21 mouse cellular contexts compared by ENCODE assay signal in the genomic region with DNA sequence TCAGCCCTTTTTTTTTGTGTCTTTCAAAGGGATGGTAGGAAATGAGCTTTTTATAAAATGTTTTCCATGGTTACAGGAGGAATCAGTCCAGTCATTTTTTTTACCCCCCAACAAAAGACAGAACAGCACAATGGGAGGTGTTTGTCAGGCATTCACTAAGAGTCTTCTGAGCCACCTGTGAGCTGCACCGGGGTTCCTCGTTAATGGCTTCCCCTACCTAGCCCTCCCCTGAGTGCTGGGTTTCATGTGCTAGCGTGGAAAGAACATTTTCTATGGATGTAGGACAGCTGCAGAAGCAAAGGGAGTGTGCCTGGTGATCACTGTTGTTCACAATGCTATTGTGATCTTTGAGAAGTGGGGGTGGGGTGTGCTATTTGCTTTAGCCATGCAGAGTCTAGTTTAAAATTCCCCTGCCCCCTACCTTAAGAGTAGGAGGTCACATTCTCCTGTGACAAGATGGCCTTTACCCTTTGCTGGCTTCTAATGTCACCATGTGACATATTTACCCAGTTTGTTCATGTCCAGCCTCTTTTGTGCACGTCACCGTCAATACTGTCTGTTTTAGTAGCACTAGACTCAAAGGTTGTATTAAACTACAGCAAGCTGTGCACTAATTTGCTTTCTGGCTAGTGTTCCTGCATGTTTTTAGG. TPM values are rescaled to one million over a fixed set of nuclear protein-coding genes. Genes with fewer than 3 reads are reported as not detected.
DNase-seq lines count a peak whose midpoint lies in the region; ATAC-seq and TF ChIP-seq lines count a peak whose summit lies in the region.
"Had no signal": no experiment of that assay in that cellular context is flagged by ENCODE, and none has a peak within 500 bp of the region (broad histone marks: within the 10 kb centered on the region; RNA-seq: fewer than 3 reads in every experiment).

No protein-coding gene starts in this region.

- no peaks in the 10 kb centered on the region for H3K36me3 ChIP-seq in forebrain, embryonic 13.5 days (ENCODE audit: poor library complexity, severe bottlenecking)
- H3K36me3 ChIP-seq in forebrain, embryonic 10.5 days (replicated peaks): peaks cover 5% of the 10 kb centered on the region; the same call in 1 of the 2 replicates
- H3K36me3 ChIP-seq in embryonic facial prominence, embryonic 10.5 days (replicated peaks): peaks cover 9% of the 10 kb centered on the region; the same call in 1 of the 2 replicates
- H3K36me3 ChIP-seq in liver, postnatal 0 days (replicated peaks; ENCODE audit: insufficient read depth, low read length): no peaks in the 10 kb centered on the region
- H3K36me3 ChIP-seq in stomach, postnatal 0 days (ENCODE audit: control insufficient read depth, insufficient read depth, low read length): no peaks in the 10 kb centered on the region
- H3K36me3 ChIP-seq: forebrain, embryonic 15.5 days had no signal

- peak; percentile 61; the same call in 1 of the 2 replicates for ATAC-seq in forebrain, embryonic 13.5 days
- ATAC-seq in liver, postnatal 0 days: peak; percentile 90
- no peak for ATAC-seq in stomach, postnatal 0 days (ENCODE audit: low FRiP score, low TSS enrichment)

- H3K4me1 ChIP-seq in forebrain, embryonic 13.5 days: peaks cover 63% of the 10 kb centered on the region
- H3K4me1 ChIP-seq in forebrain, embryonic 10.5 days: peaks cover 39% of the 10 kb centered on the region
- peaks cover 49% of the 10 kb centered on the region for H3K4me1 ChIP-seq in embryonic facial prominence, embryonic 10.5 days
- H3K4me1 ChIP-seq in liver, postnatal 0 days (ENCODE audit: insufficient read depth): peaks cover 30% of the 10 kb centered on the region
- H3K4me1 ChIP-seq in stomach, postnatal 0 days (replicated peaks; ENCODE audit: control insufficient read depth, insufficient read depth): no peaks in the 10 kb centered on the region; the same call in 1 of the 2 replicates

- no peak overlapping the region for H3K9ac ChIP-seq in forebrain, embryonic 13.5 days
- H3K9ac ChIP-seq in liver, postnatal 0 days (replicated peaks): no peak overlapping the region
- H3K9ac ChIP-seq in stomach, postnatal 0 days (ENCODE audit: low read length): no peak overlapping the region
- H3K9ac ChIP-seq: forebrain, embryonic 15.5 days had no signal

- no peak for DNase-seq in forebrain, embryonic 10.5 days (ENCODE audit: extremely low spot score, low spot score)
- DNase-seq in layer of hippocampus, adult 2 months (ENCODE audit: low spot score in 2 of 2): no peak
- no peak for DNase-seq in layer of hippocampus, adult 18-20 months (ENCODE audit: low spot score in 2 of 2)
- DNase-seq in embryonic facial prominence, embryonic 10.5 days (ENCODE audit: low spot score): no peak
- DNase-seq in liver, postnatal 0 days: no peak
- DNase-seq in spleen, postnatal 14 days (ENCODE audit: low spot score in 2 of 2): no peak
- no peak for DNase-seq in stomach, postnatal 0 days (ENCODE audit: low spot score)
- DNase-seq: adrenal gland, adult 8-10 months; cerebellum, adult 2 months; embryo, embryonic 11 days; gastrocnemius, postnatal 14 days; heart, postnatal 14 days; kidney, adult 2 months; kidney, postnatal 14 days; lung, adult 18-20 months; lung, postnatal 36 days; right cerebral cortex, postnatal 14 days; thymus, postnatal 14 days had no signal

- no peak overlapping the region for H3K4me3 ChIP-seq in forebrain, embryonic 13.5 days
- H3K4me3 ChIP-seq in forebrain, embryonic 10.5 days: no peak overlapping the region
- no peak overlapping the region for H3K4me3 ChIP-seq in layer of hippocampus, adult 2 months
- no peak overlapping the region for H3K4me3 ChIP-seq in embryonic facial prominence, embryonic 10.5 days
- H3K4me3 ChIP-seq in liver, postnatal 0 days (ENCODE audit: low read depth, low read length): no peak overlapping the region
- H3K4me3 ChIP-seq in stomach, postnatal 0 days (ENCODE audit: low read depth, low read length): no peak overlapping the region
- H3K4me3 ChIP-seq: forebrain, embryonic 15.5 days had no signal

- no peaks in the 10 kb centered on the region for H3K9me3 ChIP-seq in forebrain, embryonic 13.5 days (replicated peaks)
- no peaks in the 10 kb centered on the region for H3K9me3 ChIP-seq in forebrain, embryonic 10.5 days
- no peaks in the 10 kb centered on the region for H3K9me3 ChIP-seq in embryonic facial prominence, embryonic 10.5 days
- H3K9me3 ChIP-seq in liver, postnatal 0 days (ENCODE audit: low read length): no peaks in the 10 kb centered on the region
- no peaks in the 10 kb centered on the region for H3K9me3 ChIP-seq in stomach, postnatal 0 days (ENCODE audit: control insufficient read depth, low read length)
- H3K9me3 ChIP-seq: forebrain, embryonic 15.5 days had no signal

- no peak for TF ChIP-seq CTCF in layer of hippocampus, adult 2 months (conservative IDR thresholded peaks at IDR 0.05)
- TF ChIP-seq CTCF in liver, postnatal 0 days (IDR thresholded peaks at IDR 0.05; ENCODE audit: low read depth): no peak
- TF ChIP-seq CTCF in stomach, postnatal 0 days (IDR thresholded peaks at IDR 0.05; ENCODE audit: low read depth): no peak

- TF ChIP-seq EP300 in liver, postnatal 0 days (IDR thresholded peaks at IDR 0.05; ENCODE audit: low read depth): no peak
- no peak for TF ChIP-seq EP300 in stomach, postnatal 0 days (optimal IDR thresholded peaks at IDR 0.05)

- 32% methylated on average over 5 of the region's 5 CpGs for WGBS in forebrain, embryonic 13.5 days
- 55% methylated on average over 5 of the region's 5 CpGs for WGBS in forebrain, embryonic 10.5 days
- WGBS in embryonic facial prominence, embryonic 10.5 days: 63% methylated on average over 5 of the region's 5 CpGs
- 60% methylated on average over 5 of the region's 5 CpGs for WGBS in liver, postnatal 0 days (ENCODE audit: insufficient replicate concordance)
- 65% methylated on average over 5 of the region's 5 CpGs for WGBS in stomach, postnatal 0 days

- no peak overlapping the region for H3K27ac ChIP-seq in forebrain, embryonic 13.5 days
- H3K27ac ChIP-seq in forebrain, embryonic 10.5 days: no peak overlapping the region
- H3K27ac ChIP-seq in layer of hippocampus, adult 2 months: peak overlapping the region; percentile 36; the same call in 1 of the 2 replicates
- peak overlapping the region; percentile 44; the same call in 1 of the 2 replicates for H3K27ac ChIP-seq in embryonic facial prominence, embryonic 10.5 days (replicated peaks)
- H3K27ac ChIP-seq in liver, postnatal 0 days (ENCODE audit: low read depth): peak overlapping the region; percentile 44; the same call in 1 of the 2 replicates
- H3K27ac ChIP-seq in stomach, postnatal 0 days (replicated peaks): no peak overlapping the region
- H3K27ac ChIP-seq: forebrain, embryonic 15.5 days had no signal

- no peaks in the 10 kb centered on the region for H3K27me3 ChIP-seq in forebrain, embryonic 13.5 days
- H3K27me3 ChIP-seq in forebrain, embryonic 10.5 days (ENCODE audit: poor library complexity, severe bottlenecking): no peaks in the 10 kb centered on the region
- H3K27me3 ChIP-seq in embryonic facial prominence, embryonic 10.5 days (replicated peaks; ENCODE audit: low read depth, poor library complexity, severe bottlenecking): no peaks in the 10 kb centered on the region
- no peaks in the 10 kb centered on the region for H3K27me3 ChIP-seq in liver, postnatal 0 days (ENCODE audit: insufficient read depth, low read length)
- H3K27me3 ChIP-seq in stomach, postnatal 0 days (ENCODE audit: control insufficient read depth, insufficient read depth, low read length): no peaks in the 10 kb centered on the region
- H3K27me3 ChIP-seq: forebrain, embryonic 15.5 days had no signal

- no peak overlapping the region for H3K4me2 ChIP-seq in forebrain, embryonic 13.5 days
- H3K4me2 ChIP-seq in liver, postnatal 0 days (ENCODE audit: low read depth, low read length): no peak overlapping the region
- H3K4me2 ChIP-seq in stomach, postnatal 0 days (replicated peaks; ENCODE audit: low read depth): no peak overlapping the region
- H3K4me2 ChIP-seq: forebrain, embryonic 15.5 days; heart, embryonic 11.5 days had no signal

RNA-seq across cellular contexts. Expression of gene Fyn, which starts 11.2 kb away (rescaled TPM):
- polyA plus RNA-seq in forebrain, embryonic 13.5 days (2015; fragmentation: Nextera tagmentation; extraction: Ambion mirVana): 58.8 and 61.4 TPM in 2 replicates
- polyA plus RNA-seq in forebrain, embryonic 10.5 days (2016; fragmentation: Nextera tagmentation; extraction: Ambion mirVana): 20.5 and 21.4 TPM in 2 replicates
- total RNA-seq in layer of hippocampus, adult 2 months (2021): 100 to 1,000 TPM; 127 to 130 TPM
- 100 to 1,000 TPM; 115 to 118 TPM for total RNA-seq in layer of hippocampus, adult 18-20 months (2021)
- polyA plus RNA-seq in embryonic facial prominence, embryonic 10.5 days (2016; fragmentation: Nextera tagmentation; extraction: Ambion mirVana): 20.2 and 21.5 TPM in 2 replicates
- 6.5 and 6.8 TPM in 2 replicates for polyA plus RNA-seq in liver, postnatal 0 days (2015; fragmentation: Nextera tagmentation; extraction: Ambion mirVana)
- polyA plus RNA-seq in stomach, postnatal 0 days (2015; fragmentation: Nextera tagmentation; extraction: Ambion mirVana): 12.5 and 12.6 TPM in 2 replicates

Comparison
In these comparisons a context has a peak if more than half of its experiments do, and no peak if none do; other contexts are left out.
1. H3K27ac ChIP-seq: peak in layer of hippocampus, adult 2 months (single experiment), embryonic facial prominence, embryonic 10.5 days (single experiment) and liver, postnatal 0 days (single experiment); none in forebrain, embryonic 13.5 days (single experiment), forebrain, embryonic 10.5 days (single experiment) and stomach, postnatal 0 days (single experiment).